Mouse (Mus musculus) gastrocnemius, postnatal 10 days (tissue): ENCODE results near the gene Spx. TPM values are rescaled to one million over a fixed set of nuclear protein-coding genes. Genes with fewer than 3 reads are reported as not detected.

Experiments
- DNase-seq: peaks from one replicate; pipeline ENCODE4 v3.0.0; 2021; ENCODE audit warnings: mixed read lengths
- total RNA-seq, 2 experiments: library from RNA; stranded (reverse); gene quantifications; 2 replicates each; pipeline ENCODE4 v1.2.3; 2021

The Spx gene
- total RNA-seq, 2 experiments from 2014 or later: not detected

DNA sequence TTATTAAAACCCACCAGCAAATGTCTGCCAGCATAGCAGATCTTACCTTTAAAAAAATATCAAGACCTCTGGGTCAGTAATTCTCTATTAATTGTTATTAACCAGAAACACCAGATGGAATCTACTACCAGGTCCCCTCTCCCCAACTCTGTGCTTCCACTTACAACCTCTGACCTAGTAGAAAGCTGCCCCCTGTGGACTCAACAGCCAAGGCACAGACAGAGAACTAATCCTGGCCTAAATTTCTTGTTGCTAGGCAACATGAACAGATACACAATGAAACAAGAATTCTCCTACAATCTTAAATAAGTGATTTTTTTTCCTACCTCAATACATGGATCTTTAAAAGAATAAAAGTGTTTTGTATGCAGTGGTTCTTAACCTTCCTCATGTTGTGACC is 15.8 kb downstream of the Spx start:
- no peak for DNase-seq

DNA sequence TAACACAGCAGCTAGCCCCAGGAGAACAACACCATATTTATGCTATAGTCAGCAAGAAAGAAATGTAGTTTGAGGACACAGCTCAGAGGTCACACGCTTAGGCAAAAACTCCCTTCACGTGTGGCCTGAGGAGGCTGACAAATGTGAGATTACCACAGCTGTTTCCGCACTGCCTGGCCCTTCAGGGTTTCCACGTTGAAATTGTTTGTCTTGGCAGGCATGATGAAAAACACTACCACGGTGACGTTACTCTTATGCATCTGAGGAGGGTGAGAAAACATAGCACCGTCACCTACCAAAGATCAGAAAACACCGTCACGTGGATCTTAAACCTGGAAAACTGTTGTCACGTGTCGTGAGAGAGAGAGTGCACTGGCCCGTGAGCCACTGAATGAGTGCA is 38.1 kb downstream of the Spx start:
- no peak for DNase-seq

DNA sequence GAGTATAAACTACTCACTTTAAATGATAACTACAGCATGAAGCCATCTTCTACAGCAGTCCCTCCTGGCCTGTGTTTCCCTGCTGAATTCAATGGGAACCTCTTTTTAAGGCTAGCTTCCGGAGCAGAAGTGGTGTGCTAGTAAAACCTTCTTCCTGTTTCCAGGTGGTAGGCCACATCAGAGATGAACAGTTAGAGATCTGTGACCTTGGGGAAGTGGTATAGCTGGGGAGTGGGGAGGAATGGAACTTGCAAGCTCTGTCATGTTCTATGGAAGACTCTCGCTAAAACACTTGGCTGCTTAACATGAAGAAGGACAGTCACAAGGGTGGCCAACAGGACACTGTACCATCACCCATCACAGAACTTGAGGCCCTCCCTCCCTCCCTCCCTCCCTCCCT is 40.1 kb downstream of the Spx start:
- no peak for DNase-seq

DNA sequence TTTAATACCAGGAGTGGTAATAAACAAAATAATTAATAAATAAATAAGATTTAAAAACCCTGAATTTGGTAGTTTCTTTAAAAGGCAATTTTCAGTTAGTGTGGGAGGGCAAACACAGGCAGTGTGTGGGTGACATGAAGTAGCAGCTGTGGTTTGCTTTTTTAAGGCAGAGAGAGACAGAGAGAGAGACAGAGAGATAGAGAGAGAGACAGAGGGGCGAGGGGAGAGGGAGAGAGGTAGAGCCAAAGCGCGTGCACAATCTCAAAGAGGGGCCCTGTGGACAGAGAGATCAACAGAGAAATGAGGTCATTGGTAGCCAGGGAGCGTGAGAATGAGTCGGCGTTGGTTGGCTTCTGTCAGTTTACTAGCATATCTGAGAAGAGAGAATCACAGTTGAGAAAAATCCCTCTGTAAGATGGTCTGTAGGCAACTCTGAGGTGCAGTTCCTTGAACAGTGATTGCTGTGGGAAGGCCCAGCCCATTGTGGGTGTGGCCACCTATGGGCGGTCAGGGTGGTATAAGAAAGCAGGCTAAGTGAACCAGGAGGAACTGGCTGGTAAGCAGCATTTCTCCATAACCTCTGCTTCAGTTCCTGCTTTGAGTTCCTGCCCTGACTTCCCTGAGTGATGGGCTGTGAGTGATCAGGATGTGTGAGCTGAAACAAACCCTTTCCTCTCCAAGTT is 42.2 kb downstream of the Spx start:
- DNase-seq: no peak

DNA sequence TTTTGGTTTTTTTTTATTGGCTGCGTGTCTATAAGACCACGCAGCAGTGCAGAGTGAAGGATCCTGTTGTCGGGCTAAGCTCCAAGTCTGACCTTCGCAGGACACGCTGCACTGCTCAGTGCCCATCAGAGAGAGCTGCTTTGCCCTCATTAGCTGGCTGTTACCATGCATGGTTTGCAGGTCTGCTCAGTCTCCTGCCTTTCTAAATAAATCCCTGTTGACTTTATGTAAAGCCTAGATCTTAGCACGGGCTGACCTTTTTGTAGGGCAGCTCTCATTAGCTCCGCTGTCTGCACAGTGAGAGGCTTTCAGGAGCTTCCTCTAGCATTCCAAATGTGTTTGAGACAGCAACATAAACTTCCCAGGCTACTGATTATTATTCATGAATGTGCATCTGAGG is 44.8 kb downstream of the Spx start:
- no peak for DNase-seq

DNA sequence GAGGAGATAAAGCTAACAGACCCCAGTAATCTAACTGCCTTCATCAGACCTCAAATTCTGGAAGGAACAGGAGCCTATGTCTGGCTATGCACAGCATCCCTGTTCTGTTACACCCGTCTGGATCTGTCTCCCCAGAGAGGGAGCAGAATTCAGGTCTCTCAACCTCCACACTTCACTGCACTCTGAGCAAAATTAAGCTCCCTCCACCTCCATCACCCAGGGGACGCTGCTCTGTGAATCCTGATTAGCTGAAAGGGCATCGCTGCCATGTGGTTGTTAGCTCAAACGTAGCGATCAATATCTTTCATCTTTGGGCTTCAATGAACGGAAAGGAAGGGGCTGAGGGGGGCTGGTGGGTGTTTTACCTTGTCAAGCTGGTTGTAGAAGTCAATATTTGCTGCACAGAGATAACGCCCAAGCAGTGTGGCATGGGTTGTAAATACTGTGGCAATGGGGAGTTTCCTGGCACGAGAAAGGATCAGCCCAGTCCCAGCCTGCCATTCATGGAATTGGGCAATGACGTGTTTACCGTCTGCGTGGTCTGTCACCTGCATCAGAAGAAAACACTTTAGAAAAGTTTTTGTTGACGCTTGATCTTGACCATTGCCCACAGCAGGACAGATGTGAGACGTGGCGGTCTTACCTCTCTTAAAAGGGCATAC is 45.9 kb downstream of the Spx start:
- DNase-seq: no peak

DNA sequence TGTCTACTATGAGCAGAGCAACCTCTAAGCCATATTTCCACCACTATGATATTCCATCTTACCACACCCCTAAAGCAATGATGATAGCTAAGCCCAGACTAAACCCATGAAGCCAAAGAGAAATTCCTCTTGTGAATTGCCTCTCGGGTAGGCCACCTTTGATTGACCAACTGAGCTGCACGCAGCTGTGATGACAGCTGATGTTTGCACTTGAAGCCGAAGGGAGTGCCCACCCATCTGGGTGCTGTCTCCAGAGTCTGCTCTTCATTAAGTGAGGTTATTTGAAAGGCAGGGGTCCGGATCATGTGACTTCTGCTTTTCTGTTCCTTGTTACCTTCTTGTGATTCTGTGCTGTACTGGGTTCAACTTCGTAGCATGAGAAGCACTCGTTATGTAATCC is 49.0 kb downstream of the Spx start:
- no peak for DNase-seq

Other genes starting within 250 kb of the Spx start
- gene Slco1a6, start 204.9 kb upstream of the Spx start, total RNA-seq: not detected
- gene Iapp, start 115.0 kb upstream of the Spx start, total RNA-seq: not detected
- not detected for gene Slco1a5, start 90.5 kb upstream of the Spx start, total RNA-seq
- 1 to 10 TPM; 7.6 to 8.1 TPM for gene Pyroxd1, start 67.8 kb upstream of the Spx start, total RNA-seq
- 1 to 10 TPM; 6.2 to 9.5 TPM for gene Recql, start 26.4 kb upstream of the Spx start, total RNA-seq
- 10 to 100 TPM; 22.6 to 25.0 TPM for gene Golt1b, start 26.2 kb upstream of the Spx start, total RNA-seq
- gene Gys2, start 59.7 kb downstream of the Spx start, total RNA-seq: under 1 TPM in 1 of 2 experiments, not detected in 1; 0.16 TPM
- 10 to 100 TPM; 90.6 to 93.5 TPM for gene Ldhb, start 94.5 kb downstream of the Spx start, total RNA-seq
- 10 to 100 TPM; 20.3 to 20.8 TPM for gene Kcnj8, start 158.2 kb downstream of the Spx start, total RNA-seq